Mouse (Mus musculus): ENCODE results near the gene Ppp1r15b.

Gene Ppp1r15b

DNA sequence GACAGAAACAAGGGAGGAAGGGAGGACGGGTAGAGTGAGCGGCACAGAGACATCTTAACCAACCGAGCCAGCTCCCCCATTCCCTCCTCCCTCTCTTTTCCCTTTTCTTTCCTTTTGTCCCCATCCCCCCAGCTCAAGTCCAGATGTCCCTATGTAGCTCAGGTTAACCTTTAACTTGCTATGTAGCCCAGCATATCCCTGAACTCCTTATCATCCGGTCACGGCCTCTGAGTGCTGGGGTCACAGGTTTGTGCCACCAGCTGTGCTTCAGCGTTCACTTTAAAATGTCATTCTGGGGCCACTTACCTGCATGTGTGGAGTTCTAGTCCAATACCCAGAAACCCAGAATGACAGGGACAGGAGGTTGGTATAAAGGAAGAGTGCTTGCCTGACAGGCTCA lies 6.8 kb upstream of the Ppp1r15b start:
- DNase-seq = peak; percentile 32 to 55

DNA sequence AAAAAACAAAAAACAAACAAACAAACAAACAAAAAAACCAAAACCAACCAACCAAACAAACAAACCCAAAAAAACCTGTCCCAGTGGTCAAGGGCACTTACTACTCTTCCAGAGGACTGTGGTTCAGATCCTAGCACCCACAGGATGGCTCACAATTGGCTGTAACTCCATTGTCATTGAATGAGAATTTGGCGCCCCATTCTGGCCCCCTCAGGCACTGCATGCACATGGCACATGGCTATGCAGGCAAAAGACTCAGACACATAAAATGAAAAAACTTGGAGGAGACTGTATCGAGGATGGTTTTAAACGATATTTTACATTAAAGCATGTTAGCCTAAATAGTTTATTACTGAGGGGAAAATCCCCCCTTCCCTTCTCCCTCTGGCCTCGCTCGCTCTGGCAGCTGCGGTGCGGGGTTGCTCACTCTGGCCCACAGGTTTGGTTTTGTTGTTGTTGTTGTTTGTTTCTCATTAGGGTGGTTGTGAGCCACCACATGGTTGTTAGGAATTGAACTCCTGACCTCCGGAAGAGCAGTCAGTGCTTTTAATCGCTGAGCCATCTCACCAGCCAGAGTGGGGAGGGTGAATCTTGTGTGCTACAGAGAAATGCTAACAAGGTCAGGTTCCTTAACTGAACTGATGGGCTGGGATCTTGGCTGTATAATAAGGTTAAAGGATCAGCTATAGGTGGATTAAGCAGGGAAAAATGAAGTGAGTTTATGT lies 5.1 kb upstream of the Ppp1r15b start:
- DNase-seq = peak in 1 of 2 experiments; percentile 28

DNA sequence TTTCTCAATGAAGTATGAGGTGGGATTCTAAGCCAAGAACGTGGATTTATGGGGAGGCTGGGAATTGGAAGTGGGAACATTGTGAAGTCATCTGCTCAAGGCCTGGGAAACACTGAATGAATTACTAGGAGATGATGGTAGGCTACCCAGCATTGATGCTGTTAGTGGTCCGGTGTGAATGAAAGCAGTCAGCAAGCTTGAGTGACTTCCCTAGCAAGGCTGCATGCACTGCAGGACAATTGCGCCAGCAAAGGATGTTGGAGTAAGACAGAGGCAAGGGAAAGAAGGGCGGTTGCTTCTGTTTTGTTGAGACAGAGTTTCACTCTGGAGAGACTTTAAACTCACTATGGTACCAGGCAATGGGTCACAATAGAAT lies 4.6 kb upstream of the Ppp1r15b start:
- no peak for DNase-seq

- DNase-seq = no peak
These were observed 3.6 kb upstream of the Ppp1r15b start for GRCm38 (mm10) chr1:133127328-133127727.

DNA sequence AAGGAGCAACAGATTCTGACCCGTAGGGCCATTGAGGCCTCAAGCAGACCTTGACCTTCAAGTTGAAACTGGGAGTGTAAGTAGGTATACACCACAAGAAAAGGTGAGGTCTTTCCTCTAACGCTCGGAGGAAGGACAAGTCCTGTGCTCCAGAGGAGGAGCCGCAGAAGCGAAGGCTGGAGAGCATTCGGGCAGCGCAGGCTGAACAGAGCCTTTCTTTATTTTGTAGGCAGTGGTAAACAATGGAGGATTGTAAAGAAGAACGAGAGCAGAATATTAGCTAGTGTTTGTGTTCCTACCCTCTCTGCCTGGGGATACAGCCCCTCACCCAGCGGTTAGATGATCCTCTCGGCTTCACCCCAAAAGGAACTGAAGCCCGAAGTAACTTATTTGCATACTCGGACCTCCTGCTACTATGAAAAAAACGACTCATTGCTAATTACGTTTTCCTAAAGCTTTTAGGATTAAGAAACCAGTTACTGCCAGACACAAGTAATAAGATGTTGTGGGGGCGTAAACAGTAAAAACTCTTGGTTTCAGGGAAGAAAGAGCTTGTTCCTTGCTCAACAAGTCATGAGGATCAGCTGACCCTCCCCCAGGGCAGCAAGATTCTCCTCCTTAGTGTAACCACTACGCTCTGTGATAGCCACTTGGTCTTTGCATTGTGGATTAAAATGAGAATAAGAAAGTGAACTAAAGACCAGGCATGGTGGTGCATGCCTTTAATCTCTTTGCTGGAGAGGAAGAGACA lies 1.3 kb upstream of the Ppp1r15b start:
- peak in 1 of 2 experiments; percentile 16 for DNase-seq

GRCm38 (mm10) chr1:133131561-133131905 lies 590 bp downstream of the Ppp1r15b start:
- no peak for DNase-seq

- peak; percentile 27 to 49 for DNase-seq
These were observed 993 bp downstream of the Ppp1r15b start for GRCm38 (mm10) chr1:133131936-133132335.

DNA sequence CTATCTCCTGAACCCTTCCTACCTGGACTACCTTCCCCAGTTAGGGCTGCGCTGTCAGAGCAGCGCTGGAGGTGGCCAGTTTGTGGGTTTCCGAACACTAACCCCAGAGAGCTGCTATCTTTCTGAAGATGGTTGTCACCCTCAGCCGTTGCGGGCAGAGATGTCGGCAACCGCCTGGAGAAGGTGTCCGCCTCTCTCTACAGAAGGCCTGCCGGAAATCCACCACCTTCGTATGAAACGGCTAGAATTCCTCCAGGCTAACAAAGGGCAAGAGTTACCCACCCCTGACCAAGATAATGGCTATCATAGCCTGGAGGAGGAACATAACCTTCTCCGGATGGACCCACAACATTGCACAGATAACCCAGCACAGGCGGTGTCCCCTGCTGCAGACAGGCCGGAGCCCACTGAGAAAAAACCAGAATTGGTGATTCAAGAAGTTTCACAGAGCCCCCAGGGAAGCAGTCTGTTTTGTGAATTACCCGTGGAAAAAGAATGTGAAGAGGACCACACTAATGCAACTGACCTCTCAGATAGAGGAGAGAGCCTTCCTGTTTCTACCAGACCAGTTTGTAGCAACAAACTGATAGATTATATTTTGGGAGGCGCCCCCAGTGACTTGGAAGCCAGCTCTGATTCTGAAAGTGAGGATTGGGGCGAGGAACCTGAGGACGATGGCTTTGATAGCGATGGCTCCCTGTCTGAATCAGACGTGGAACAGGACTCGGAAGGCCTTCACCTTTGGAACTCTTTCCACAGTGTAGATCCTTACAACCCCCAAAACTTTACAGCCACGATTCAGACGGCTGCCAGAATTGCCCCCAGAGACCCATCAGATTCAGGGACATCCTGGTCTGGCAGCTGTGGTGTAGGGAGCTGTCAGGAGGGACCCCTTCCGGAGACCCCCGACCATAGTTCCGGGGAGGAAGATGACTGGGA lies 1.7 kb downstream of the Ppp1r15b start:
- DNase-seq = peak in 1 of 2 experiments; percentile 22

- DNase-seq = no peak
These were observed 2.5 kb downstream of the Ppp1r15b start for GRCm38 (mm10) chr1:133133425-133133824.

GRCm38 (mm10) chr1:133134071-133134470 lies 3.1 kb downstream of the Ppp1r15b start:
- DNase-seq = peak; percentile 69 to 87

DNA sequence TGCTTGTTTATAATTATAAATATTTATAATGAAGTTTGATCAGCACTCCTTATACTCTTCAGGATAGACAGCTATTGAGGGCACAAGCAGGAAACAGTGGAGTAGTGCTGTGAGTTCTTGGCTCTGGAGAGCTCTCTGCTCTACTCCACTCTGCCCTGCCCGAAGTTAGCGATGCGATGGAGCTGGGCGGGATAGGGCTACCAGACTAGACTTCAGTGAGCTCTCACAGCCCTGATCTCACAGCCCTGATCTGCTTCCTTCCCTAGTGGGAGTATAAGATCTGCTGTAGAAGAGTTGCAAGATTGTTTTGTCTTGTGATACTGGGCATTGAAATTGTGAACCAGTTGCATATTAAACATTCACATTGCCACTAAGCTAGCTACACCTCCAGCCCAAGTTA lies 3.9 kb downstream of the Ppp1r15b start:
- peak in 1 of 2 experiments; percentile 53 for DNase-seq

DNA sequence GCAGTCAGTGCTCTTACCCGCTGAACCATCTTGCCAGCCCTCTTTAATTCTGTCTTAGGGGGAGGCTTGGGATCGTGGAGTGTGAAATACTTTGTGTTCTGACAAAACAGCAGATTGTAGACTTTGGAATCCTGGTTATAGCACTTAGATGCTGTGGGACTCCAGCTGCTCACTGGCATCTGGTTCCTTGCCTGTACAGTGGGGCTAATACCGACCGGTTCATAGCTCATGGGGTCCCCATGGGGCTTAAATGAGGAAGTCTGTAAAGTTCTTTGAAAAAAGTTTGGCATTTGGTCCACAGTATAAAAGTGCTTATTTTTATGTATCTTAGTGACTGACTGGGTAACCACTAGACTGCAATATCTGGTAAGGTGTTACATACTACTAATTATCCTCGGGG lies 4.9 kb downstream of the Ppp1r15b start:
- peak in 1 of 2 experiments; percentile 22 for DNase-seq

- no peak for DNase-seq
These were observed 7.5 kb downstream of the Ppp1r15b start for GRCm38 (mm10) chr1:133138401-133138800.

- DNase-seq = peak; percentile 67 to 68
These were observed 15.4 kb downstream of the Ppp1r15b start for GRCm38 (mm10) chr1:133146014-133147009.

DNA sequence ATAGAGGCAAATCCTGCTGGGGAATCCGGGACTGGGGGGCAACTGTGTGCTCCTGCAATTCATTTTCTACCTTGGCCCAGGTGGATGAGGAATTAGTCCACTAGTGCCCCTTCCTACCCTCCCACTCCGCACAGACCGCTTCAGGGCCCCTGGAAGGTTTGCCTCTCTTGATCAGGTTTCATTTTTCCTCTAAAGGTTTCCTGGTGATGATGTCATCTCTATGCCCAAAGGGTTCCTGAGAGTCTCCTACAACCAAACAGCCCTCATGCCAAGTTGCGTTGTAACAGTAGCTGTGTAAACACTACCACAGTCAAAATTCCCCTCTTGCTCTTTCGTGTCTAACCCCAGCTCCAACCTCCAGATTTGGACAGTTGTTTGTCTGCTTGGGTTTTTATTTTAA lies 16.4 kb downstream of the Ppp1r15b start:
- DNase-seq = no peak

- DNase-seq = no peak
These were observed 17.2 kb downstream of the Ppp1r15b start for GRCm38 (mm10) chr1:133148122-133148521.

GRCm38 (mm10) chr1:133150556-133150955 lies 19.6 kb downstream of the Ppp1r15b start:
- DNase-seq = no peak

DNA sequence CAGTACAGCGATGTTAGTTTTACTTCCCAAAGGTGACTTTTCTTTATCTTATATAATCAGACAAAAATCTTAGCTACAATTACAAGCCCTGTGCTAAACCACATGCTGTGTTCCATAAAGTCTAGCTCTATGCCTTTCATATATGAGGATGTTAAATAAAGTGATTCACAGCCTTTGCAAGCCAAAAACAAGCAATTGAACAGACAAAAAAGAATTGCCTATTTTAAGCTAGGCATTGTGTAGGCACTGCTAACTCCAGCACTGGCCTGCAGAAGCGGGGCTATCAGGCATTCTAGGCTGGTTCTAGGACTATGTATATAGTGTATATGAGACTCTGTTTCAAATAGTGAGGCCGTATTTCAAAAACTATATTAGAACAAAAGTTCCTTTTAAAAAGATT lies 21.3 kb downstream of the Ppp1r15b start:
- no peak for DNase-seq

DNA sequence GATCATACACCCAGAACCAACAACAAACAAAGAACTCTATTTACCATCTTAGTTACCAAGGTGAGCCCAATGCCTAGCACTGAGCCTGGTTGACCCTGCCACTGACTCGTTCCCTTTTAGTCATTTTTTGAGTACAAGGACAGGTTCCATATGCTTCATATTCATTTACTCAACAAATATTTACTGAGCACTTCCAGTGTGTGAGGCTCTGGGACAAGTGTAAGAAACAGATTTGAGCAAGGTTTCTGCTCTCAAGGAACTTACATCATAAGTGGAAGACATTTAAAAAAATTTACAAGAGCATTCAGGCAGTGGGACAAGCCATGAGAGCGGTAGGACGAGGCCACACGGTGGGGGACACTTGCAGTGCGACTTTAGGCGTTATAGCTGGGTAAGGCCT lies 24.3 kb downstream of the Ppp1r15b start:
- DNase-seq = no peak

DNA sequence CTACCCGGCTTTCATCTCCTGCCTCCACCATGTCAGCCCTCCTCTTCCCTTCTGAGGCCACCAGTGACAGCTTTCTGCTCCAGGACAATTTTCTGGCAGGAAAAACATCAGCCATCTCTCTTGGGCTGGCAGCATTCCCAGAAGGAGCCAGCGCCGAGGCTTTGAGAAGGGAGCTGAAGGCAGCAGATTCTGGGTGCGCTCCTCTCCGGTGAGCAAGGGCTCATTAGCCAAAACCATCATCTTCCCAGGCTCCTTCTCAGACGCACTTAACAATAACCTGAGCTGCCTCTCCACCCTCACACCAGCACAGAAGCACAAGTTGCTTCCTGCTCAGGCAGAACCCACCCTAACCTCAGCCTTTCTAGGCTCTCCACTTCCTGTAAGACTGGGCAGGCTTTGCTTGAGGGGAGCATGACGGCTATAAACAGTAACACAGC lies 28.2 kb downstream of the Ppp1r15b start:
- peak; percentile 57 to 73 for DNase-seq

- DNase-seq = peak; percentile 56 to 59
These were observed 30.6 kb downstream of the Ppp1r15b start for GRCm38 (mm10) chr1:133161559-133161958.

GRCm38 (mm10) chr1:133162046-133162445 lies 31.1 kb downstream of the Ppp1r15b start:
- peak; percentile 49 to 58 for DNase-seq

Measured in kidney, postnatal 36 days (tissue).